Mouse (Mus musculus) ovary, adult 18-20 months (tissue): ENCODE data around the gene Ahcyl2.
A peak's percentile ranks its signal among the peaks of the same experiment; 100 is the strongest.

Experiments used
- DNase-seq: peaks from one replicate; pipeline ENCODE4 v3.0.0; 2022; ENCODE audit warnings: low spot score, mixed read lengths

Ahcyl2 gene

DNA sequence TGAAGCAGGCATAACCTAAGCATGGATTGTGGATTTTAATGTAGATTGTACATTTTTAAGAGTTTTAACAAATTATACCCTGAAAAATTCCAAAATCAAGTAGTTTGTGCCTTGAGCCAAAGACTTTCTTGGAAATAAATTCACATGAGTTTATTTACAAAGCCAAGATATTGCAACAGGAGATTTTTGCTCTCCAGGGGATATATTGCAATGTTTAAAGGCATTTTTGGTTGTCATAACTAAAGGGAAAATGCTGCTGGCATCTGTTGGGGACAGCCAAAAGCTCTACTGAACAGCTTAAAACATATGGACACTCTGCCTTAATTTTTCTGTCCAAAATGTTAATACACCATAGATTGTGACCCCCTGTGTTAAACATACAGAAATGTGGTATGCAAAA lies 146.3 kb downstream of the Ahcyl2 start:
- no peak for DNase-seq

DNA sequence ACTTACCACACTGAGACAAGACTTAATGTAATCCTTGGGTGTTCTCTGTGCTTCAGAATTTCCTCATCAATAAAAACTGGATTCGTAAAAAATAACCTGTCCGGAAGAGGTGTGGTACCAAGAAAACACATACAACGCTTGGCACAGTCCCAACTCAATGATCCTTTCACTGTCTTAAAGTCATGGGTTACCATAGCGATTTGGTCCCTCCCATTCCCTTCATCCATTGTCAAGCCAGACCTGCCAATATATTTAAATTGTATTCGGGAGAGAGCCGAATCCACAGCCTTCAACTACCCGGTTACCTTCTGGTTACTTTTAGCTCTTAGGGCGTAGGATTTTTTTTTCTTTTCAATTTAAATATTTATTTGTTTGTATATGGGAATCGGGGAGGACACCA lies 148.0 kb downstream of the Ahcyl2 start:
- no peak for DNase-seq

DNA sequence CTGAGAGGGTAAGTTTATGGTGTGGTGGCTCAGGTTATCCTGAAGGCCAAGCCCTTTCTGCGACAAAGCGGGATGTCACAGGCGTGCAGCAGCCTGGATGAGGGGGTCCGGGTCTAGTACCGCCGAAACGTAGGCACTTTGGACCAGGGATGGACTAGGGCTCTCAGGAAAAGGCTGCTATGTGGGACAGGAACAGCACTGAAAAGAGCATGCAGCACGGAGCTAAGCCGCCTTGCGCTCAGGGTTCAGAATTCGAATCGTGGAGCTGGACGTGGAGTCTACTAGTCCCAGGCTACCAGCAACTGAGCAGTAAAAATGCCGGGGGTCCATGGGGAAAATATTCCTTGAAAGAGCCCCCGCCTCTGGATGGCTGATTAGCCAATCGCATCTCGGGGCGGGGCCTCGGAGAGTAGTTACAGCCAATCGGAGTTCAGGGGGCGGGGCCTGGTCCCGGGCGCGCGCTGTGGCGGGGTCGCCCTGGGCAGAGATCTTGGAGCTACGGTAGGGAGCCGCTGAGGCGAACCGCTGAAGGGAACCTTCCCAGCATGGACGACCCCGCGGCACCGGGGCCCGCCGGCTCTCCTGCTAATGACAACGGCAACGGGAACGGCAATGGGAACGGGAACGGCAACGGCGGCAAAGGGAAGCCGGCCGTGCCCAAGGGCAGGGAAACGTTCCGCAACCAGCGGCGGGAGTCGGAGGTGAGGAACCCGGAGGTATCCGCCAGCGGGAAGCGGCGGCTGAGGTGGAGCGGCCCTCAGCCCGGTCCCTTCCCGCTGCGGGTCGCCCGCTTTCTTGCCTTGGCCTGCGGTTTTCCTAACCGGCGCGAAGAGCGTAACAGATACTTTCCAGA lies 148.9 kb downstream of the Ahcyl2 start, which contains the start of gene Strip2:
Strip2 (plus strand) TSS at position 483 of the 853 bp plus-strand sequence.
- peak; percentile 83 for DNase-seq

DNA sequence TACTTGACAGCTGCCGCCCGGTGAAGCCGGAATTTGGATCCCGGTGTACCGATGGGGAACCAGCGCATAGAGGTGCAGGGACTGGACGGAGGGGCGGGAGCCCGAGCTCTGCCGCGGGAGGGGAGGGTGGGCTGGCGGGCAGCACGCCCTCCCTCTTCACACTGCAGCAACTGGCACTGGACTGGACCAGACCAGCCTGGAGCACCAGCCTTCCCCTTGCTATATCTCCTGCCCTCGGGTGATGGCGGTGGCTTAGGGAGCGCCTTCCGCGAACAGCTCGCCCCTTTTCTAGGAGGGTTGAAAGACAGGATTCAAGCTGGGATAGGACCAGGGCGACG lies 149.5 kb downstream of the Ahcyl2 start:
- no peak for DNase-seq

DNA sequence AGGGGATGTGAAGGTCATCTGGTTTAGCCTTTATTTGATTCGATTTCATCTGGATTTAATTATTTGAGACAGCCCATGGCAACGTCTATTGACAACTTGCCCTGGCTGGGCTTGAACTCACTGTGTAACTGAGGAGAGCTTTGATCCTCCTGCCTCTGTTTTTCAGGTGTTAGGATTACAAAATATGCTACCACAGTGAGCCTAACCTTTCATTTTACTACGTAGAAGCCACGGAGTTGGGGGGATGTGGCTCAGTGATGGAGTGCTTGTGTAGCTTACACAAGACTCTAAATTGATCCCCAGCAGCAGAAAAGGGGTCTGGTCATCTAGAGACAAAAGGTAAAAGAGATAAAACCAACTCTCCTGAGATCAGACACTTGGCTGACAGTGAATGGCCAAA lies 150.1 kb downstream of the Ahcyl2 start:
- DNase-seq: no peak

DNA sequence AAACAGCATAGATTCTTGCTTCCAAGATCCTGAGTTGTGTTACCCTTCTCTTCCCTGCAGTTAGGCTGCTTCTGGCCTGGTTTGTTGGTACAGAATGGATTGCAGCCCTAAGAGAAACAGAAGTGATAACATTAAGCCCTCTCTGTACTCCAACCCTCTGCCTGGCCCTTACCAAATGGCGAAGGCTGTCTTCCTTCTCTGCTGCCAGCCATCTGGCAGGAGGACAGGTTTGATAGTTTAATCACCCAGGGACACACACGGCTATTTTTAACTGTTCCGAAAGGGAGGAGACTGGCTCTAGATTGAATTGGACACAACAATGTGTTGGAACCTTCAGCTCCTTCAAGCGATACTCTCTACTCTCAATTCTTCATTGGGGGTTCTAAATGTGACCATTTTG lies 155.7 kb downstream of the Ahcyl2 start:
- DNase-seq: peak; percentile 64

DNA sequence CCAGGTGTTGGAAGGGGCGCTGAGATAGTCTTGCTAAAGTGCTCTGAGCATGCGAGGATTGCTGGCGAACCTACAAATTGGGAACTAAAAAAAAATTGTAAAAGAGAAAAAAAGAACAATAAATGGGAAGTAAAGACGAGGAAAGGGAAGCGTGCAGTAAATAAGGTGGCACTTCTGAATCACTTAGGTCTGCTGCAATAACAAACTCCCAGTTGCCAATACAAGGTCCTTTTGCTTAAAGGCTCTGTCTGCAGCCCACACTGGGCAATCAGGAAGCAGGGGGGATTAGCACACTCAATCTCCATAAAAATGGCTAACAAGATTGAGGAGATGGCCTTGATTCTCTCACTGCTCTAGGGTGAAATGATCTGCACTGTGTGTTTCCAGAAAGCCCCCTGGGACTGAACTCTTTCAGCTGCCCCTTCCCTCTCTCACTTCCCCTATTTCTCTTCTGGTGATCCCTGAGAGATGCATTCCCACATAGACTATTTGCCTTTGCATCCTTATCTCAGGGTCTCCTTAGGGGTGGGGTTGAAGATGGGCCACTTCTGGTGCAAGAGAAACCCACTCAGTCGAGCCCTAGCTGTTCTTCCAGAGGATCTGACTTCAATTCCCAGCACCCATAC lies 157.9 kb downstream of the Ahcyl2 start:
- DNase-seq: no peak

DNA sequence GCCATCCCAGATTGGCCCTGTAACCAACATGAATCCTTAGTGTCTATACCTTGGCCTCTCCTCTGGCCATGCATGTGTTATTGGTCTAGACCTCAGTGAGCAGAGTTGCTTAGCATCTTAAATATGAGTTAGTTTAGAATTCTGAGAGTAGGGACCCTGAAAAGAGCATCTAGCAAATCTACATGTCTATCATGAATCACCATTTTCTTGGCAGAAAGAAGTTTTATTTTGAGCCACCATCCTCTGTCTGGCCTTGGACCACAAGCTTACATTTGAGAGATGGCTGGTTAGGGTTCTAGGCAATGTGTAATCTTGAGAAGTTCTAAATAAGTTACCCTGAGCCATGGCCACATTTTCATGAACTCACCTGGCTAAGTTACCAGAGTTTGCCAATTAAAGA lies 162.3 kb downstream of the Ahcyl2 start:
- no peak for DNase-seq

DNA sequence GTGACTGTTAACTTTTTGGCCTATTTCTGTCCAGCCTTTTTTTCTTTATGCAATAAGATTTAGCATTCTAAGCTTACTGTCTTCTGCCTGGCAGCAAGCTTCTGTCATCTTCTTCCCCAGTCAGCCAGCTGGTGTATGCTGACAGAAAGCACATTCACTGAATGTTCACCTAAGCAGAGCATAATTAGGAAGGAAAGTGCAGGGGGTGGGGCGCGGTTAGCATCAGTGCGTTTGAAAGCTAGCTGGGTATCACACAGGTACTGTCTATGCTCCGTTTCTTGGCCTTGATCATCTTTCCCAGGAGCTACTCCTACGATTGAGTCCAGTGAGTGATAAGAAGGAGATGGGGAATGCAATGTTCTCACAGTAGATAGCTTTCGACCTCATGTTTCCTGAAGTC lies 162.9 kb downstream of the Ahcyl2 start:
- no peak for DNase-seq

DNA sequence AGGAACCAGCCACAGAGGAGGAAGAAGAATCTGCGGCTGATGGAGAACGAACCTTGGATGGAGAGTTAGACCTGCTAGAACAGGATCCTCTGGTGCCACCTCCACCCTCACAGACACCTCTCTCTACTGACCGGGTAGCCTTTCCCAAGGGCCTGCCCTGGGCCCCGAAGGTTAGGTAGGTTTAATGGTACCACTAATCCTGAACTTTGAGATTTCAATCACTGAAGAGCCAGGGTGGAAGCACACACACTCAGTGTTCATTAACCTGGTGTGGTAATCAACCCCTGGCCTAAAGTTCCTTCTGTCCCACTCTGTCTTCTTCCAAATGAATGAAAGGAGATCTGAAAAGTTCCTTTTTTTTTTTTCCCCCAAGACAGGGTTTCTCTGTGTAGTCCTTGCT lies 163.4 kb downstream of the Ahcyl2 start:
- no peak for DNase-seq

DNA sequence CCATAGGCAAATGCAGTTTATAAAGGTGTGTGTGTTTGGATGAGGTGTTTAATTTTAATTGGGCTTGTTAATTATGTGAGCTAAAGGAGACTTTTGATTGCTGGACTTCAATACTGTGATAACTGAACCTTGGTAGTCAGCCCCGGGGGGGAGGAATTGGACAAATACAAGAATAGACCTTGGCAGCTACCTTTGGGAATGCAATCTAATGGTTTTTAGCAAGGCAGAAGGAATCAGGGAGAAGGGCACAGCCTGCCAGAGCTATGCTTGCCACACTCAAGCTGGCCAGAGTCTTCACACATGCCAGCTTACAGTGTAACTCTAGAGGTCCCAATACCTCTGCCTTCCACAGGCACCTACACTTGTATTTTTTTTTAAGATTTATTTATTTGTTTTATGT lies 167.9 kb downstream of the Ahcyl2 start:
- DNase-seq: no peak

DNA sequence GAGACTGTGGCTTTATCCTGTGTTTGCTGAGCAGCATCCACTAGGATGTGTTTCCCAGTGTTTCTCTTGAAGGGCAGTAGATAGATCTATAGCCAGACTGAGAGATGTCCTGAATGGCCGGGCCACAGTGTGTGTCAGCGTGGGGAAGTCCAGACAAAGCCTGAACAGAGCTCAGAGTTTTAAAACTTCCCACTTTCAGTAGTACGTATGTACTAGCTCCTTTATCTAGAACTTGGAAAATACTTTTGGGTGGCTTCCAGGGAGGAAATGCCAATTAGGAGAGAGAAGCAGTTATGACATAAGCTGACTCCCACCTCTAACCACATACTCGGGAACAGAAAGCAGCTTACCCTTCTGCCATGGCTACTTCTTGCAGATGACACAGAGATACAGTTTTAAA lies 172.6 kb downstream of the Ahcyl2 start:
- no peak for DNase-seq

DNA sequence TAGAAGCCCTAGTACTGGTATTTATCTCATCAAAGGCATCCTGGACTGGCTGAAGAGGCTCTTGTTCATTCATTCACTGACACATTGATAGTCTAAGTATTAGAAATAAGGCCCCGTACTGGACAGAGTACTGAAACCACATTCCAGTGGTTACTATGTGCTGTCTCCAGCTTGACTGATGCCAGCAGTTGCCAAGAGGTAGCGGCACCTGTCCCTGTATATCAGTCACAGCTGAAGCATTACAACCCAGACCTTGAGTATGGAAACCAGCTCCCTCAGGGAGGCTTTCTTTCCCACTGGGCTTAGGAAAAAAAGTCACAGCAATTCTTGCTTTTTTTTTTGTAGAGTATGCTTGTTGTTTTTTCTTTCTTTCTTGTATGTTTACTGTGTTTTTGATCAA lies 173.2 kb downstream of the Ahcyl2 start:
- DNase-seq: no peak

DNA sequence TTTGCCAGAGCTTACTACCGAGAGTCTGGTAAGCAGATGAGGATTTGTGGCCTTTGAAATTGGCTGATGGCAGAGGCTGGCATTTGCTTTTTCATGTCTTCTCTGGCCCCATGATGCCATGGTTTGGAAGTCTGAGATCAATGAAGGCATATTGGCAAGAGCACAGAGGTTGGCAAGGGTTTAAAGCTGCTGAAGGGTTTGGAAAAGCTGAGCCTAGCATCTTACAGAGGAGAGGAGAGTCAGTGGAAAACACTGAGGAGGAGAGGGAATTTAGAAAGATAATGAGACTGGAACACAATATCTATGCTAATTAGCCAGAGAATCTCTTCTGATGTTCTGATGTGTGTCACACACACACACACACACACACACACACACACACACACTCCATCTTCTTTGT lies 176.7 kb downstream of the Ahcyl2 start:
- DNase-seq: no peak

DNA sequence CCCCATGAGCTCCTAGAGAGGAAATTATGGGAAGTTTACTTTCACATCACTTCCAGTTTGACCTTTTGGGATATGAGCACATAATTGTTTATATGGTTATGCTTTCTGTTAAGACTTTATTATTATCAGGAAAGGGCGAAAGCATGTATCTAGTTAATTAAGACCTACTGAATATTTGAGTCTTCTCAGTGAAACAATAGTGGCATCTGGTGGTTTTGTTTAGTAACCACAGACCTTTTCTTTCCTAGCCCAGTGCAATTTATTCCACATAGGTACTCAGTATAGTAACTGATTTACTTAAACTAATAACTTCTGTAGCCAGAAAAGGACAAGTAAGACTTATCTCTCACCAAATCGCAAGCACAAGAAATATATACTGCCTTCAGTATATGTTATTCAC lies 178.8 kb downstream of the Ahcyl2 start:
- no peak for DNase-seq

DNA sequence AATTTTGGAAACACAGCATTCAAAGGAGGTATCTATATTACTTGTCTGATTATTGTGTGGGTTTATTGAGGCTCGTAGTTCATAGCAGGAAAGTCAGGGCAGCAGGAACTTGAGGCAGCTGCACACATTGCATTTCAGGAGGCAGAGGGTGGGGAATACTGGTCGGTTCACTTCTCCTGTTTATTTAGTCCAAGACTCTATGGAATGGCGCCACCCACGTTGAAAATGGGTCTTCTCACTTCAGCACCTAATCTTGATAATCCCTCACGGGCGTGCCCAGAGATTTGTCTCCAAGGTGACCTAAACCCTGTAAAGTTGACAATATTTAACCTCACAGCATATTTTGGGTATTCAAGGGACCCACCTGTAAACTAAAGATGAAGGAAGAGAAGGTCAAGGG lies 180.0 kb downstream of the Ahcyl2 start:
- DNase-seq: no peak

DNA sequence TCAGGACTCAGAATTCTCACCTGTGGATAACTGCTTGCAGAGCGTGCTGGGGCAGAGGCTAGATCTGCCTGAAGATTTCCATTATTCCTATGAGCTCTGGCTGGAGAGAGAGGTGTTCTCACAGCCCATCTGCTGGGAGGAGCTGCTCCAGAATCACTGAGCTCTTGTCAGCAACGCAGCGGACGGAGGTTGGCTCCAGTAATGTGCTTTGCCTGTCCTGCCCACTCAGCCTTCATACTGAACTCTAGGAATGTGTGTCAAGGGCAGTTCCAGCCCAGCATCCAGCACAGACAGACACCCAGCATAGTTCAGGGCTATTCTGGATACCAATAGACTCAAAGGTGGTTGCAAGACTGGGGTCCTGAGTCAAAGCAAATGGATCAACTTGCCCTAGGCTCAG lies 188.9 kb downstream of the Ahcyl2 start:
- DNase-seq: no peak

DNA sequence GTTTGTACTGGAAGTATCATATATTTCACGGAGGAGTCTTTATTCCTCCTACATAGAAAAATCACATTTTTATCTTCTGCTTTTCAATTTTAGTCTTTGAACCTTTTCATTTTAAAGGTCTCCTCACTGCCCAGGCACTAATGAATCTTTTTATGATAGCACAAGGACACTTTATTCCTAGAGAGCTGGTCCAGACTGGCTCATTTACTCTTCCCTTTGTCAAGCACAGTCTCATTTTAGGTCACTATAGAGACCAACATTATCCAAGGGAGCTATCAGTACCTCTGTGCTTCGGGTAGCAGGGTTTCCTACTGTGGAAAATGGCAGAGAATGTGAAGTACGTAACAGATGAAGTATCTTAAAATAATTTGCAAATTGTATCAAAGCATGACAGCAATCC lies 190.9 kb downstream of the Ahcyl2 start:
- no peak for DNase-seq

DNA sequence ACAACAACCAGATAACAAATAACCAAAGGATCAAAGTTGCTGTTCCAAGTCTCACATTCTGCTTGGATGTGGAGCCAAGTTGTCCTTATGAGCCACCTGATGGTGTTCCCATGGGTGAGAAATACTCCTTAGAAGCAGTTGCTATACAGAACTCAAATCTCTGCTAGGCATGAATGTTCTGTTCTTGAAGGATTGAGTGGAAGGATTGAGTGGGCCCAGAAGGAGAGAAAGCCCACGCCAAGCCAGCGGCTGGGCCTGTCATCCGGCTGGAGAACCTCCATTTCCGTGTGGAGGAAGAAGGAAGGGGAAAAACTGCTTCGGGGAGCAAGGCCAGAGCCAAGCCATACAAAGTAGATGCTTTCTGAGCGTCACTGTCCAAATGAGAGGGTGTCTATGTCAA lies 193.3 kb downstream of the Ahcyl2 start:
- no peak for DNase-seq
